Mouse (Mus musculus) kidney, adult 2 months (tissue): ENCODE results near the gene Nudt3.

Source experiments
- CTCF ChIP-seq: fragments of 200-500 bp; conservative IDR thresholded peaks from 2 replicates; pipeline ENCODE4 v1.5.1; 2011; ENCODE audit warnings: low read depth, mild to moderate bottlenecking, control low read depth, low read length, moderate library complexity, mixed read lengths; ENCODE audit not compliant: insufficient read depth, insufficient read length
- POLR2A ChIP-seq: fragments of 200-500 bp; IDR thresholded peaks from one replicate; pipeline ENCODE4 v1.6.1; 2011; ENCODE audit warnings: low read depth, low read length, control low read depth

DNA sequence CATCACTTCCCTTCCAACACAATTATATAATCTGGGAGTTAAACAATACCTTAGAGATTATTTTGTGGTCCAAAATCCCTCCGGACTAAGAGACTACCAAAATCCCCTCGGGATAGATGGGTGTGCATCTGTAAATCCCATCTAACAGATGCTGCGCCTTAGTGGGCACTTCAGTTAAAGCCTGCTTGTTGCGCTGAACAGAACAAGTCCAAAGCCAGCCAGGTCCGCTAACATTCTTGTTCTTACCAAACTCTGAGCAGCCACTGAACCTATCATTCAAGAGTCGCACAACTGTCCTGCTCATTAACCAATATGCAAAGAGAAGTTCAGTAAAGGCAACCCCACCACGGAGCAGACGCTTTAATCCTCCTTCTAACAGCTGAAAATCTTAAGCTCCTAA, 2.1 kb downstream of the Nudt3 start:
- no peak for TF ChIP-seq POLR2A
- no peak for TF ChIP-seq CTCF
